Mouse (Mus musculus): ENCODE measurements around the gene Schip1.

Gene Schip1

DNA sequence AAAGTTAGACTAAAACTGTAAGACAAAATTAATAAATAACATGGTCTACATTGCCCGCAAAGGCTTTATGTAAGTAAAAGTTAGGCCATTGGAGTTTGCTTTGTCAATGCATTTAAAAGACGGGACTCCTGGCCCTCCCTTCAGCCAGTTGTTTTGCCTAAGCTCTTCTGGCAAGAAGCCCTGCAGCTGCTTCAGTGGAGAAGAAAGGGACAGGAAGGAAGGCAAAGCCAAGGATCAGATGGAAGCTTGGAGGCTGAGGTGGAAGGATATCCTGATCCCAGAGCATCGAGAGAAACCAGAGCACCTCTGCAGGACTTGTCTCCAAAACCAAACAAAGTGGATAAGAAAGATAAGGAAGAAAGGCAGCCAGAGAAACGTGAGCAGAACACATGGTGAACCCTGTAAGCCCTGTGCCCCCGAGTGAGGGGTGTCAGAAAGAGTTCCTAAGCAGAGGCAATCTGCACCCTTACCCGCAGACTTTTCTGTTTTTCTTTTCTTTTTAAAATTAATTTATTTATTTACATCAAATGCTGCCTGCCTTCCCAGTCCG is 442.2 kb downstream of the Schip1 start:
- peak; percentile 62 for DNase-seq (ENCODE audit: low read depth, low spot score)

DNA sequence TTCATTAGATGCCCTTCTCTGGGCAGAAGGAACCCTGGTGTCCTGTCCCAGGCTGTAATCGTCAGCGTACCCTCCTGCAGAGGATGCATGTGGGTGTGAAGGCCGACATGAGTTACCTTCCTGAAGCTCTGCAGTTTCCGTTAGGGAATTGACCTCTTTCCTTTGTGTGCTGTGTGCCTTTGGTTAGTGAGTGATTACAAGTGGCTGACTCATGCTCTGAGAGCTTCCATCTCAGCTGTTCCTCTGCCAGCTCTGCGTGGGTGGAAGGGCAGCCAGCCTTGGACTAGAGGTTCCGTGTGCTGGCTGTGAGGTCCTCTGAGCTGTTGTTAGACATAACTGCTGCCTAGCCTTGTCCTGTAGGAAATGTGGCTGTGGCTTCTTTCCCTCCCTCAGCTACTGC is 444.0 kb downstream of the Schip1 start:
- peak; percentile 76 for DNase-seq (ENCODE audit: low read depth, low spot score)

DNA sequence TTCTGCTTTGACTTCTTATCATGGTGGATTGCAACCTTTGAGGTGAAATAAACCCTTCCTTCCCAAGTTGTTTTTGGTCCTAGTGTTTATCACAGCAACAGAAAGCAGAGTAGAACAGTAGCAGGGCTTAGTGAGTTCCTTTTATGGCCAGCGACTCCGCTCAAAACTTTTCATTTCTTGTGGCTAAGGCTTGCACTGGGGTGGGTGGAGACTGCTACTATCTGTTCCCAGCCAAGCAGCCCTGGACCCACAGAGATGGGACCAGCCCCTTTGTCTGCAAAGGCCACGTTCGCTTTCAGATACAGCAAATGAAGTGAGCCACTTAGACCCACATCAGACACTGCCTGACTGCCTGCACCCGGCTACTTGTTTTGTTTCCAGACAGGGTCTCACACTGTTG is 446.3 kb downstream of the Schip1 start:
- no peak for DNase-seq (ENCODE audit: low read depth, low spot score)

DNA sequence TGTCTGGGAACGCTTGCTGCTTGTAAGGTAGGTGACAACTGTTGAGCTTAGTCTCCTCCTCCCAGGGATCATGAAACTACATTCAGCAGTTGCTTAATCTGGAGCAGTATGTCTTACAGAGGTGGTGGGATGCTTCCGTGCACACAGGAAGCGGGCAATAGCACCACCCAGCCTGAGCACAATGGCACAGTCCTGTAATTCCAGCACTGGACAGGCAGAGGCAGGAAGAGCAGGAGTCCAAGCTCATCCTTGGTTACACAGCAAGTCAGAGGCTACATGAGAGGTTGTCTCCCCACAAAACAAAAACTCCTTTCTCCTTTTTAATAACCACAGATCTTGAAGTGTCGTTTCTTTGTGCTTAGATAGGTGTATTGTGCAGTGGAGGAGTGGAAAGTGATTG is 447.1 kb downstream of the Schip1 start:
- no peak for DNase-seq (ENCODE audit: low read depth, low spot score)

DNA sequence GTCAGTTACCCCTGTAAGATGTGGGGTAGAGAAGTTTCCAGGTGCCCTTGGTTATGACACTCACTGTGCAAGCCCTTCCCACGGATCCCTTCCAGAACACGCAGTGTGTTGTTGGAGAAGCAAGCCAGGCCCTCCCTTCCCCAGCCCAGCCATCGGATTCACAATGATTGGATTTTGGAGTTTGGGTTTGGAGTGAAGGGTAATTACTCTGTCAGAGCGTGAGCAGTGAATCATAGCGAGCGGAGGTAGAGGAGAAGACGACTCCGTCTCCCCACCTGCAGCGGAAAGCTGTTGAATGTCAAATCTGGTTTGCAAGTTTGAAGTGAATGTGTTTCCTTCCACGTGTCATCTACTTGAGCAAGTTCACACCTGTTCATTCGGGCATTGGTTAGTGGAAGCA is 447.7 kb downstream of the Schip1 start:
- no peak for DNase-seq (ENCODE audit: low read depth, low spot score)

DNA sequence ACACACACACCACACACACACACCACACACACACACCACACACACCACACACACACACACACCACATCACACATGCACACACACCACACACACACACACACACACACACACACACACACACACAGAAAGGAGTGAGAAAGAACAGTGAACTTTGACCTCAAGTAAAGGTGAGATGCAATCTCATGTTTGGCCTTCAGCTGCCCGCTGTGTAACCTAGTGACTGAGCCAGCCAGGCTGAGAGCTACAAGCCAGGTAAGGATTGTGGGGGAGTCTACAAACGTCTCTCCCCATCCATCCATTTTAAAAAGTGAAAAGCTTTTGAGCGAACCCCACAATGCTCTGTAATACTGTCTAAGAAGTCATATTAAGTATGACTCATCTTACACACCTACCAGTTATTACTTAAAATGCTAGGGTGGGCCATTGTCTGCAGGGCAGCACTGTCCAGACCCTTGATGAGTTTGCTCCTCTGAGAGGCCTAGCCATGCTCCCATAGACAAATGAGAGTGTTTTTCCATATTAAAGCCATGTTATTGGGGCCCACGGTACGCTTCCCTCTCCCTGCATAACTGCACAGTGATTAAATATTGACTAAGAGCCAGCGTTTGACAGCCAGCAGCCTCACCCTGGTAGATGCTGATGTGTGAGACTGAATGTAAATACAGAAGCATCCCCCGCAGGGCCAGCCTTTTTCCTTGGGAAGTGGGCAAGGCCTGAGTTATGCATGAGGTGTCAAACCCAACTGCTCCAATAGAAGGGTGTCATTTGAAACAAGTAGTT is 448.9 kb downstream of the Schip1 start:
- no peak for DNase-seq (ENCODE audit: low read depth, low spot score)

DNA sequence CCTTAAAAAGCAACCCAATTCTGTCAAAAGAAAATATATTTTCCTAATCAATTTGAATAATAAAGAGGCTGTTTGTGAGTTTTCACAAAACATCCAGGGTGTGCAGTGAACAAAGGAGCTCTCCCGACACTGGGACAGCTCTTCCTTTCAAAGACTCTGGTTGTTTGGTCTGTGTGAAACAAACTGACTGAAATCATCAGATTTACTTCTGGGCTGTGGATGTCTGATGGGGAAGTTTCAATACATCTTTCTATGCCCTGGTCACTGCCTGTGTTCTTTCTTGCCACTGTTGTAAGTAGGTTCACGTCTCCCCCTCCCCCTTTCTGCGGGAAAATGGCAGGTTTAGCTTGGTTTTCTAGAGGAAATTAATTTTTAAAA is 449.5 kb downstream of the Schip1 start:
- DNase-seq (ENCODE audit: low read depth, low spot score) = no peak

DNA sequence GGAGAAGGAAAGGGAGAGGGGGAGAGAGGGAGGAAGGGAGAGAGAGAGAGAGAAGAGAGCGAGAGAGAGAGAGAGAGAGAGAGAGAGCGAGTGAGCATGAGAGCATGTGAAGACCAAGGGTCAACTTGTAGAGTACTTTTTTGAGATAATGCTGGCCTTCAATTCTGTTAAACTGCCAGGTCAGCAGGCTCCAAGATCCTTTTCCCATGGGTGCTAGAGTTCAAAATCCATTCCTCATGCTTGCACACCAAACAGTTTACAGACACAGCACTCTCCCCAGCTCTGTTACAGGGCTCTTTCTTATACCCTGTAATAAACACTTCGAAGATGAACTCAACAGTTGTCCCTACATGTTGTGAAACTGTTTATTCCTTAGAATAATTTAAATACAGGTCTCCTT is 450.1 kb downstream of the Schip1 start:
- no peak for DNase-seq (ENCODE audit: low read depth, low spot score)

DNA sequence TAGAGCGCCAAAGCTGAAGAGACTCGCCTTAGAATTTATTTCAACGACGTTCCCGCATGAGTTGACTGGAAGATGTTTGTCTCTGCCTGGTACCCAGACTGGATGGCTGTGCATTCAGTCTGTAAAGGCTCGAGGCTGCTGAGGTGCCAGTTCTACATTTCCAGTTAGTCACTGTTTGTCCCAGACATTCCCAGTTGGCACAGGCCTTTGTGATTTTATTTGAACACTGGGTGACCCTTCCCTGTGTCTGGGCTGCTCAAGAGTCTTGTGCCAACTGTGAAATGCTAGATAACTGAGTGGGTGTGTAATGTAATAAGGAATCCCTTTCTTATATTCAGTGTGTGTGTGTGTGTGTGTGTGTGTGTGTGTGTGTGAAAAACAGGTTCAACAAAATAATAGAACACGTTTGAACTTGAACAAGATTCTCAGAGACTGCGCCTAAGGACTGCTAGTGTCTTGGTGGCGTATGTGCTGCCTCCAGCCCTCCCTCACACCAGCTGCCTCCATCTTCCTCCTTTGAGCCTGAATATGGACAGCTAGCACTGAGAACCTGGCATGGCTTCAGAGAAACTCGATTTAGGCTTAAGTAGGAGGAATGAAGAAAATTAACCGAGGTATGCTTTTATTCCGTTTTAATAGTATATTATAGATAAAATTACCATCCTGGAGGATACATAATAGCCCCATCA is 451.9 kb downstream of the Schip1 start:
- no peak for DNase-seq (ENCODE audit: low read depth, low spot score)

DNA sequence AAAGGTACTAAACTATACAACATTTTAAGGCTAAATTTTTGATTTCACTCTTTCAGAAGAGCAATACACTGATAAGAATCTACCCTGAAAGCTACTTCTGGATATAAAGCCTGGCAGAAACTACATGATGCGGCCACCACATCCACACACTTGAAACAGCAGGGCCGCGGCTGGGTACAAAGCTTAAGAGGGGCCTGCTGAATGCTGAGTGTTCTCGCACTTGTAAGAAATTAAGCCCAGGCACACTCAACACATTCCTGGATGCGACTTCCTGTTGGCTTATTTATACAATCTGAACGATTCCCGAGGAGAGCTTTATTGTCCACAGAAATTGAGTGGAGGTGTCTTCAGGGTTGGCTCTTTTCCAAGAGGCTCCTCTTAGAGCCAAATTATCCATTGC is 452.6 kb downstream of the Schip1 start:
- no peak for DNase-seq (ENCODE audit: low read depth, low spot score)

DNA sequence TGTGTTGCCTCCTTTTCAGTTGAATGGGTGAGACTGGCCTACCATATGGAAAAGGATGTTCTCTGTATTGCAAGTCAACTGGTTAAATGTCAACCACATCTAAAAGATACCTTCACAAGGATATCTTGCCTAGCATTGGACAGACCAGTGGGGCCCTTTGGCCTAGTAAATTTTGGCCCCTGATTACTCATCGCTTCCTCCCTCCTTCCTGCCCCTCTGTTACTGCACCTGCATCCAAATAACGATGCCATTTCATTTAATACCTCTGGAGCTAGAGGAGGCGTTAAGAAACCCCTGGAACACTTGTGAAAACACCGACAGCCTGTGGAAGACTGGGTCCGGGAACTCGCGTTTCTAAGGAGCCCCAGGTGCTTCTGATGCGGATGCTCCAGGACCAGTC is 453.4 kb downstream of the Schip1 start:
- DNase-seq (ENCODE audit: low read depth, low spot score) = no peak

DNA sequence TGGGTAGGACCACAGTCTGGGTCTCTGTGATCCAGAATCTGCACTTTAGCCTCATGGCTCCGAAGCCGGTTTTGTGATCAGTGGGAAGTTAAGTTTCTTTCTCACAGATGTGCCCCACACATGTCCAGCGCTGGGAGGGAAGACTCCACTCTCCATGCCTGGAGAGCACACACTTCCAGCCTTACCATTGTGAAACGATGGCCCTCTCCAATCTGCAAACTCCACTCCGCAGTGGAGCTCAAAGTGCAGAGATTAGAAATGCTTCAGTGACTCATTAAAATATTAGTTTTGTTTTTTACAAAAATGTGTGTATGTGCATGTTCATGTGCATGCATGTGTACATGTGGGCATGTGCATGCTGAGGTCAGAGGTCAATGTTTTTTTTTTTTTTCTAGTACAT is 454.0 kb downstream of the Schip1 start:
- DNase-seq (ENCODE audit: low read depth, low spot score) = no peak

DNA sequence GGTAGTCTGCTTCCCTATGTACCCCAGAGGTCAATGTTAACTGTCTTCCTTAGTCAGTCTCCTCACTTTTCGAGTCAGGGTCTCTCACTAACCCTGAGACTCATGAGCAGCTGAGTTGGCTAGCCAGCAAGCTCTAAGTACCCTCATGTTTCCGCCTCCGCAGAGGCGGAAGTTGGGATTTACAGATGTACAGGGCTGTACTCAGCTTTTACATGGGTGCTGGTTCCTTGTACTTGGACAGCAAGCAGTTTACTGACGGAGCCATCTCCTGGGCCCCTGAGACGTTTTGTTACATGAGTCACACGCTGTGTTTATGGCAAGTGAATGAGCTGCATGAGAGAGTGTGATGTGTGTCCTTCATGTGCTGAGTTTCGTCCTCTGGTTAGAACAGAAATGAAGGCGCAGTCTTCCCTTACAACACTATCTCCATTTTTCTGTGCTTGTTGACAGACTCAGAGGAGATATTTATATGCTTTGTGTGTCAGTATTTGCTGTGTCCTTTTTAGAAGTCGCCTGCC is 460.8 kb downstream of the Schip1 start:
- DNase-seq (ENCODE audit: low read depth, low spot score) = no peak

DNA sequence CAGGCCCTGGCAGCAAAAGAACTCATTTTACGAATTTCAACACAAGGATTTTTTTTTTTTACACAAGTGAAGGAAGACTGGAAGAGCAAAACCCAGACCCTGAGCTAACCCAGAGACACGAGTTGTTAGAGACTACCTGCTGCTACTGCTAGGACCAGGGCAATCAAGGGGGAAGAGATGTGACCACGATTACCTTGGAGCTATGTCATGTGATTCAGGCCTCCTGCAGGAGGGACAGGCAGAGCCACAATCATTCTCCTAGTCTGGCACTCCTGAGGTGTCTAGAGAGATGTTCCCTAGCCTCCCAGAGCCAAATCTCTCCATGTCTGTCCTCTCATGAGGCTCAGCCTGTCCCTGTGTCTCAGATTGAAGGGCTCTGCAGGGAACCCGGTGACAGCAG is 461.8 kb downstream of the Schip1 start:
- no peak for DNase-seq (ENCODE audit: low read depth, low spot score)

DNA sequence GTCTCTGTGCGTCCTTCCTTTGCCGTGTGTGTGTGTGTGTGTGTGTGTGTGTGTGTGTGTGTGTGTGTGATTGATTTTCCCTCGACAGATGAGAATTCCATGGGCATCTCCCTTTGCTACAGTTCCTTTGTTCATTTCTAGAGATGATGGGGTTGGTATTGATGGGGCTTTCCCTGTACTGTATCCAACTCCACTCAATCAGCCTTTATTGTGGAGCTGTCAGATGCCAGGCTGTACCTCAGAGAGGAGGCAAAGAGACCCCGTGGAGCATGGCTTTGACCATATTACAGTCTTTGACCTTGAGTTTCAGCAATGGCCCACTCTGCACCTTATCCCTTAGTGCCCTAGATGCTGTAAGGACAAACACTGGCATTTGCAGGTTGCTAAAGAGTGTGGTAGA is 462.6 kb downstream of the Schip1 start:
- no peak for DNase-seq (ENCODE audit: low read depth, low spot score)

DNA sequence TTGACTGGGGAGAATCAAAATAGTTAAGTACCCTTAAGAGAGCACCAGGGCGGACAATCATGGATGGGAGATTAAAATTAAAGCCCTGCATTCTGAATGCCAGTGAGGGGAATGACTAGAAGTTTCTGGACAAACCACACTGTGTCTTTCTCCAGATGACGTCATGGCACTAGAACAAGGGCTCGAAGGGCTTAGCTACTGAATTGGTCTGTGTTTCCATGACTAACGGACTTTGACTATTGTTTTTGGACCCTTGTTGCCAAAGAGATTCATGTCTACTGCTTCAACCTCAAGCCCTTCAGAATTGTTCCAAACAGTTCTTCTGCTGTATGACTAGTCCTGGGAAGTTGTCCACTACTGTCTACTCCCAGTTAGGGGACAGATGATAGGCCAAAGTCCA is 467.3 kb downstream of the Schip1 start:
- DNase-seq (ENCODE audit: low read depth, low spot score) = no peak

DNA sequence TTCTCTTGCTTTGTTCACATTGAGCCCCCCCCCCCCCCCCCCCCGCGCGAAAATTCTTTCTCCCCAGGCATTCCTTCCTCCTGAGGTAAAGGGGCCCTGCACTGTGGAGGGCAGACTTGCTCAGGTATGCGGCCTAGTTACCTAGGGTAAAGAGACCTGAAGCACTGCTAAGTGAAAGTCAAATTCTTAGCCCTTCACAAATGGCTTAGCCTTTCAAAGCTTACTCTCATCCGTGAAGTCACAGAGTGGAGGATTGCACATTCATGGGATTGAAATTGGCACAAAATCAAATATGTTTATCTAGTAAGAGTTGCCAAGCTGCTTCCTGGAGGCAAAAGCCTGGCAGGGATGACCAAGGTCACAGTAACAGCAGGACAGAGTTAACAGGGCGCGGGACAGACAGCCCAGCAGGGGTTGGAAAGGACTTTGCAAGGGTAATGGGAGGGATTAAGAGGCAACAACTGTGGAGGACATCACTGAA is 470.0 kb downstream of the Schip1 start:
- DNase-seq (ENCODE audit: low read depth, low spot score) = no peak

DNA sequence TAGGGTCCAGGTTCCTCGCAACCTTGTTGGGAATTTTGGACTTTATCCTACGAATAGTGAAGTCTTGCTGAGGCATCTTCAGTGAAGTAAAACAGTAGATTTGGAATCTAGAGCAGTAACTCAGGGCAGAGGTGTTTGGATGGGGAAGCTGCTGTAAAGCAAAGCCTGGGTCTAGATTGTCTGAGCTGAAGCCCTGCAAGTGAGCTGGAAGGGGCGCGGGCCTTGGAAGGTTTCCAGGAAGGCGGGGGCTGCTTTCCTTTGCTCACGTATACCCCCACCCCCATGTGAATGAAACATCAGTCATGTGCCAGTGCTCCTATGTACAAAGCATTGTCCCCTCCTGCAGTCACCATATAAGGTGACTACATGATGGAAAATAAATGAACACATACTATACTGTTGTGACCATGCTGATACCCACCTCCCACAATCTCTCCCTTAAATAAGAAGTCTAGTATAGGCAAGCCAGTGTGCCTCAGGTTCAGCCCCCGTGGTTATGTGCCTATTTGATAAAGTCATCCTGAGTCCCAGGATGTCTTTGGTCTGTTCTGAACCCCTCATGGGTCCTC is 470.6 kb downstream of the Schip1 start:
- no peak for DNase-seq (ENCODE audit: low read depth, low spot score)

DNA sequence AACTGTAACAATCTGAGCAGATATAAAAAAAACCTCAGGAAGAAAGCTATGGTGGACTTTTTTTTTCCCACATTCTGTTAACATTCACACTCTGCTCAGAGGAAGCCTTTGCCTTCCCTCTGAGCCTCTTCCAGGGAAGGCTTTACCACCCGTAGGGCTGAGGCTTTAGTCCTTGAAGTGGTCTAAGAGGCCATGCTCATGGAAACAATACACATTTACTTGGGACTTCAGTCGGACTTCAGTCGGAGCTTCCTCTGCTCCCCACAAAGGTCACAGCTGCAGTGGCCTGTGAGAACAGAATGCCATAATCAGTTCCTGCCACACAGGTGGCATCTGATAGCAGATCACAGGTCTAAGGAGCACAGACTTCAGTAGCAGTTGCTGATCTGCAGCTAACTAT is 471.5 kb downstream of the Schip1 start:
- no peak for DNase-seq (ENCODE audit: low read depth, low spot score)

DNA sequence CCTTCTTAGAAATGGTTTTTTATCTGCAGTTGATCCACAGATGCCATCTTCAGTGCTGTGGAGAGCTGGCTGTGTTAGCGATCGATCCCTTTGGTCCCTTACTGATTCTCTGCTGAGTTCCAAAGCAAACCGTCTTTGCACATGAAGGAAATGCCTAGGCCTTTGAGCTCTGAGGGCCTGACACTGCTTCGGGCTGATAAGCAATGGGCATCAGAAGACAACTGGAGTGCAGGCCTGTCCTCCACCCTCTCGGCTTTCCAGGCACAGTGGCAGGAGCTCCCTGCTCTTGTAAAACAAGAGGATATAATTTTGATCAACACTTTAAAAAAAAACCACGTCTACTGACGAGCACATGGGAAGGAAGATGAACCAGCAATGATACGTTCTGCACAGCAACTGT is 477.1 kb downstream of the Schip1 start:
- DNase-seq (ENCODE audit: low read depth, low spot score) = no peak

DNA sequence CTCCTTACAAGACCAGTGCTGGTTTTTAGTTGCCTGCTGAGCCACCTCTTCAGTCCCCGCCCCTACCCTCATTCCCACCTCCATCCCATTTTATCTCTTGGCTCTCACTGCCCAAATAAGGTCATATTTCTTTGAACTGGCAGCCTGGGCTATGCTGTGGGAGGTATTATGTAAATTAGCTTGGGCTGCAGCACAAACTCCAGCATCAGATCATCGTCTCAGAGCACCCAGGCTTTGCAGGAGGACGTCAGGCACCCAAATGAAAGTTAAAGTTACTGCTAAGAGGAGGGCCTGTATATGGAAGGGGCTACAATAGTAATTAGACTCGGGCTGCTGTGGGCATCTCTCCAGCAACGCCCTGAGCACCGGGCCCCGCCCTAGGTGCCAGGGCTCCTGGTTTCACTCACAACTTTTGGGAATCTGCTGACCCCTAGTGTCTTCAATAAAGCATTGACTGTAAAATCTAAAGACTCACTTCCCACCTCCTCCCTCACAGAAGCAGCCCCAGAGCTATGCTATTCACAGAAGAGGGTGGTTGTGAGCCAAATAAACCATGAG is 478.4 kb downstream of the Schip1 start:
- peak; percentile 45 for DNase-seq (ENCODE audit: low read depth, low spot score)

DNA sequence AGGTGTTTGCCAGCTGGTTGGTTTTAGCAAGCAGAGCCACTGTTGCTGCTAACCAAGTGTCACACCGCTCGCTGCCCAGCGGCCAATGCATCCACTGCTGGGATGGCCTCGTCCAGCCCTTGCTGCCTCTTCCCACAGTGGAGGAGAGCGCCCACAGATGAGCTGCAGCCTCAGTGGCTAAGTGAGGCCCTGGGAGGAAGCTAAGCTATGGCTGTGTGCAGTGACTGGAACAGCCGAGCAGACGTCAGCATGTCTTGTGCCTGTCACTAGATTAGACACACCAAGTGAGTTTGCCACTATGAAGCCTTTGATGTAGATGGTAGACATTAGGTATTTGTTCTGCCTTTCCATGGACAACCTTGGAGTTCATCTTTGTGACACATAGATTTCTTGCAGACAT is 480.2 kb downstream of the Schip1 start:
- DNase-seq (ENCODE audit: low read depth, low spot score) = no peak

Measured in skeletal muscle tissue, adult 2 months (tissue).